Mouse (Mus musculus): ENCODE measurements around the gene 4933424G06Rik. TPM values are rescaled to one million over a fixed set of nuclear protein-coding genes. Genes with fewer than 3 reads are reported as not detected.
"Not testable (repeated sequence)": the region's sequence is repeated elsewhere in the genome, so short reads cannot be mapped to it uniquely, and the experiment has no call there.

The 4933424G06Rik gene
- polyA plus RNA-seq (2015; fragmentation: Nextera tagmentation; extraction: Ambion mirVana) = 0.11 TPM in 1 of 2 replicates, not detected in the other

GRCm38 (mm10) chr1:36709854-36710280 lies at the start of gene 4933424G06Rik:
Gene 4933424G06Rik, plus strand, starts transcription at chr1:36710149.
- Histone ChIP-seq H3K36me3 (ENCODE audit: insufficient read depth, low read length) (peaks cover 15% of the 10 kb centered on the region; the same call in 1 of the 2 replicates), H3K27me3 (ENCODE audit: insufficient read depth, low read length) (no peaks in the 10 kb centered on the region), H3K4me2 (ENCODE audit: low read length) (peak within 1 kb of the TSS; percentile 84), H3K4me1 (replicated peaks; ENCODE audit: insufficient read depth, low read length) (peaks cover 12% of the 10 kb centered on the region), H3K9me3 (replicated peaks; ENCODE audit: low read length) (no peaks in the 10 kb centered on the region), H3K27ac (peak within 1 kb of the TSS; percentile 90), H3K9ac (ENCODE audit: low read depth, low read length) (peak within 1 kb of the TSS; percentile 90), H3K4me3 (replicated peaks; ENCODE audit: low read depth, low read length) (peak within 1 kb of the TSS; percentile 96)
- peak; percentile 99 for DNase-seq (ENCODE audit: low spot score)
- WGBS = under 1% methylated on average over 29 of the region's 29 CpGs
- no peak for TF ChIP-seq CTCF (IDR thresholded peaks at IDR 0.05; ENCODE audit: low read depth)
- ATAC-seq (replicated peaks; ENCODE audit: low FRiP score, low read depth) = peak; percentile 95

GRCm38 (mm10) chr1:36664457-36664856 lies 45.5 kb upstream of the 4933424G06Rik start:
- DNase-seq (ENCODE audit: low spot score) (peak; percentile 31), ATAC-seq (replicated peaks; ENCODE audit: low FRiP score, low read depth) (no peak)
- Histone ChIP-seq H3K4me3 (replicated peaks; ENCODE audit: low read depth, low read length) (no peak overlapping the region), H3K27me3 (ENCODE audit: insufficient read depth, low read length) (no peaks in the 10 kb centered on the region), H3K4me2 (ENCODE audit: low read length) (no peak overlapping the region), H3K27ac (peak overlapping the region; percentile 75; the same call in 1 of the 2 replicates), H3K9me3 (replicated peaks; ENCODE audit: low read length) (no peaks in the 10 kb centered on the region), H3K4me1 (replicated peaks; ENCODE audit: insufficient read depth, low read length) (peaks cover 11% of the 10 kb centered on the region; the same call in 1 of the 2 replicates), H3K36me3 (ENCODE audit: insufficient read depth, low read length) (no peaks in the 10 kb centered on the region), H3K9ac (ENCODE audit: low read depth, low read length) (no peak overlapping the region)
- peak; percentile 61 for TF ChIP-seq CTCF (IDR thresholded peaks at IDR 0.05; ENCODE audit: low read depth)
- 67% methylated on average over 4 of the region's 4 CpGs for WGBS

- no peaks in the 10 kb centered on the region for H3K36me3 ChIP-seq (ENCODE audit: insufficient read depth, low read length)
- 48% methylated on average over 11 of the region's 11 CpGs for WGBS
- H3K4me3 ChIP-seq (replicated peaks; ENCODE audit: low read depth, low read length) = no peak overlapping the region
- H3K4me2 ChIP-seq (ENCODE audit: low read length) = no peak overlapping the region
- peak; percentile 85 for ATAC-seq (replicated peaks; ENCODE audit: low FRiP score, low read depth)
- peak overlapping the region; percentile 75 for H3K27ac ChIP-seq
- no peak overlapping the region for H3K9ac ChIP-seq (ENCODE audit: low read depth, low read length)
- no peak for TF ChIP-seq CTCF (IDR thresholded peaks at IDR 0.05; ENCODE audit: low read depth)
- H3K9me3 ChIP-seq (replicated peaks; ENCODE audit: low read length) = no peaks in the 10 kb centered on the region
- peak; percentile 77 for DNase-seq (ENCODE audit: low spot score)
- no peaks in the 10 kb centered on the region for H3K27me3 ChIP-seq (ENCODE audit: insufficient read depth, low read length)
- peaks cover 11% of the 10 kb centered on the region; the same call in 1 of the 2 replicates for H3K4me1 ChIP-seq (replicated peaks; ENCODE audit: insufficient read depth, low read length)
Measured at GRCm38 (mm10) chr1:36665165-36665723, 44.7 kb upstream of the 4933424G06Rik start.

- Histone ChIP-seq H3K9ac (ENCODE audit: low read depth, low read length) (no peak overlapping the region), H3K27ac (peak overlapping the region; percentile 75), H3K4me2 (ENCODE audit: low read length) (no peak overlapping the region), H3K36me3 (ENCODE audit: insufficient read depth, low read length) (no peaks in the 10 kb centered on the region), H3K4me3 (replicated peaks; ENCODE audit: low read depth, low read length) (no peak overlapping the region), H3K27me3 (ENCODE audit: insufficient read depth, low read length) (no peaks in the 10 kb centered on the region), H3K4me1 (replicated peaks; ENCODE audit: insufficient read depth, low read length) (peaks cover 11% of the 10 kb centered on the region; the same call in 1 of the 2 replicates), H3K9me3 (replicated peaks; ENCODE audit: low read length) (no peaks in the 10 kb centered on the region)
- 25% methylated on average over 4 of the region's 4 CpGs for WGBS
- TF ChIP-seq CTCF (IDR thresholded peaks at IDR 0.05; ENCODE audit: low read depth) = no peak
- ATAC-seq (replicated peaks; ENCODE audit: low FRiP score, low read depth) = no peak
- DNase-seq (ENCODE audit: low spot score) = no peak
Measured at GRCm38 (mm10) chr1:36665934-36666333, 44.0 kb upstream of the 4933424G06Rik start.

DNA sequence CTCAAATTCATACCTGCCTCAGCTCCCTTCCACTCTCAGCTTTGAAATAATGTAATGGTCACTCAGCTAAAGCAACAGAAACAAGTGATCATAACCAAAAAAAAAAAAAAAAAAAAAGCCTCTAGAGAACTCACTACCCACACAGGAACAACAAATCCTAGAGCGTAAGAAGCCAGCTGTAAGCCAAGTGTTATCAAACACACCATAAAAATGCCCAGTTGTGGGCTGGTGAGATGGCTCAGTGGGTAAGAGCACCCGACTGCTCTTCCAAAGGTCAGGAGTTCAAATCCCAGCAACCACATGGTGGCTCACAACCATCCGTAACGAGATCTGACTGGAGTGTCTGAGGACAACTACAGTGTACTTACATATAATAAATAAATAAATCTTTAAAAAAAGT lies 41.9 kb upstream of the 4933424G06Rik start:
- DNase-seq (ENCODE audit: low spot score); H3K27me3 ChIP-seq (ENCODE audit: insufficient read depth, low read length); ATAC-seq (replicated peaks; ENCODE audit: low FRiP score, low read depth); H3K9ac ChIP-seq (ENCODE audit: low read depth, low read length); H3K9me3 ChIP-seq (replicated peaks; ENCODE audit: low read length); H3K27ac ChIP-seq; H3K4me2 ChIP-seq (ENCODE audit: low read length); H3K36me3 ChIP-seq (ENCODE audit: insufficient read depth, low read length); H3K4me3 ChIP-seq (replicated peaks; ENCODE audit: low read depth, low read length): not testable (repeated sequence)
- 50% methylated on average over 4 of the region's 4 CpGs for WGBS
- H3K4me1 ChIP-seq (replicated peaks; ENCODE audit: insufficient read depth, low read length) = peaks cover 11% of the 10 kb centered on the region; the same call in 1 of the 2 replicates

- H3K4me1 ChIP-seq (replicated peaks; ENCODE audit: insufficient read depth, low read length) = peaks cover 9% of the 10 kb centered on the region; the same call in 1 of the 2 replicates
- TF ChIP-seq CTCF (IDR thresholded peaks at IDR 0.05; ENCODE audit: low read depth) = no peak
- H3K9ac ChIP-seq (ENCODE audit: low read depth, low read length) = no peak overlapping the region
- ATAC-seq (replicated peaks; ENCODE audit: low FRiP score, low read depth) = no peak
- no peaks in the 10 kb centered on the region for H3K9me3 ChIP-seq (replicated peaks; ENCODE audit: low read length)
- H3K4me2 ChIP-seq (ENCODE audit: low read length) = no peak overlapping the region
- peak; percentile 47 for DNase-seq (ENCODE audit: low spot score)
- WGBS = 42% methylated on average over 4 of the region's 4 CpGs
- no peaks in the 10 kb centered on the region for H3K36me3 ChIP-seq (ENCODE audit: insufficient read depth, low read length)
- no peak overlapping the region for H3K27ac ChIP-seq
- no peak overlapping the region for H3K4me3 ChIP-seq (replicated peaks; ENCODE audit: low read depth, low read length)
- H3K27me3 ChIP-seq (ENCODE audit: insufficient read depth, low read length) = no peaks in the 10 kb centered on the region
Measured at GRCm38 (mm10) chr1:36670256-36670655, 39.7 kb upstream of the 4933424G06Rik start.

Measured in kidney, postnatal 0 days (tissue).